Mouse (Mus musculus): ENCODE data around the gene Gusb. TPM values are rescaled to one million over a fixed set of nuclear protein-coding genes. Genes with fewer than 3 reads are reported as not detected.
A peak's percentile ranks its signal among the peaks of the same experiment; 100 is the strongest.
"Not testable (repeated sequence)": the region's sequence is repeated elsewhere in the genome, so short reads cannot be mapped to it uniquely, and the experiment has no call there.

Gusb gene
- total RNA-seq, 2 experiments from 2014 or later: 103 to 119 TPM

- ATAC-seq (replicated peaks; ENCODE audit: poor library complexity, severe bottlenecking): no peak
Observed at GRCm38 (mm10) chr5:129978608-129979007, 24.2 kb downstream of the Gusb start.

- no peak for ATAC-seq (replicated peaks; ENCODE audit: poor library complexity, severe bottlenecking)
Observed at GRCm38 (mm10) chr5:129977768-129978167, 25.1 kb downstream of the Gusb start.

DNA sequence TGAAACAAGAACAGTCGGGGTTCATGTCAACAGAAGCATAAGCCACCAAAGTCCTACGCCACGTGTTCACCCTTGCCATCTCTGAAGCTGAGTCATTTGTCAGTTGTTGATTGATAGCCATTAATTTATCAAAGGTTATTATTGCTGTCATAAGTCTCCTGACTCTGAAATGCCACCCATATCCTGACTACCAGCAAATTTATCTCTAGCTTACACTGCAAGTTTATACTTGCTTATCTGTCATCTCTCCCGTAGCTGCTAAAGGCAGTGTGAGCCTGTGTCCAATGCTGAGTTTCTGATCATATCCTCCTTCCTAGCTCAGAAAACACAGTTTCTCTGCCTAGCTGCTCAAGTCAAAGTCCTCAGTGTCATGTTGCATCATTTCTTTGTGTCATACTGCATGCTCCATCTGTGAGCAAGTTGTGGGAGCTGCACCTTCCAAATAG, 28.0 kb downstream of the Gusb start:
- ATAC-seq (replicated peaks; ENCODE audit: poor library complexity, severe bottlenecking): no peak

- ATAC-seq (replicated peaks; ENCODE audit: poor library complexity, severe bottlenecking): no peak
Observed at GRCm38 (mm10) chr5:129974354-129974753, 28.5 kb downstream of the Gusb start.

GRCm38 (mm10) chr5:129971491-129971890, 31.4 kb downstream of the Gusb start:
- no peak for ATAC-seq (replicated peaks; ENCODE audit: poor library complexity, severe bottlenecking)

DNA sequence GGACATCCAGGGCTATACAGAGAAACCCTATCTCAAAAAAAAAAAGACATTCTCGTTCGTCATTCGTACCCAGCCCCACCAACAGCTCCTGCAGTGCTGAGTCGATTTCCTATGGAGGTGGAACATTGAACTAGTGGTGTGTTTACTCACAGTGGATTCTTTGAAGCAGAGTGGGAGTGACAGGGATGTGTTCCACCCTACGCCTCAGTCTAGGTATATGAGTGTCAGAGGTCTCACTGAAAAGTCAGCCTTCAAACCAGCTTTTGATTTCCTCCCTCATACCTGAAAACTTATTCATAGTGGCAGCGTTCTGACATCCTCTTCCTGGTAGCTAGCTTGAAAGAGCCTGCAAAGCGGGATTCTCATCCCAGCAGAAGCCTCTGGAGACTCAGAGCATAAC, 34.4 kb downstream of the Gusb start:
- no peak for ATAC-seq (replicated peaks; ENCODE audit: poor library complexity, severe bottlenecking)

- ATAC-seq (replicated peaks; ENCODE audit: poor library complexity, severe bottlenecking): no peak
Observed at GRCm38 (mm10) chr5:129966448-129966847, 36.4 kb downstream of the Gusb start.

- ATAC-seq (replicated peaks; ENCODE audit: poor library complexity, severe bottlenecking): peak; percentile 61; the same call in 1 of the 2 replicates
Observed at GRCm38 (mm10) chr5:129963224-129963623, 39.6 kb downstream of the Gusb start.

- peak; percentile 62 for ATAC-seq (replicated peaks; ENCODE audit: poor library complexity, severe bottlenecking)
Observed at GRCm38 (mm10) chr5:129955792-129956191, 47.1 kb downstream of the Gusb start.

GRCm38 (mm10) chr5:129954473-129955254, 48.2 kb downstream of the Gusb start:
- peak; percentile 27; the same call in 1 of the 2 replicates for ATAC-seq (replicated peaks; ENCODE audit: poor library complexity, severe bottlenecking)

GRCm38 (mm10) chr5:129952143-129952542, 50.7 kb downstream of the Gusb start:
- ATAC-seq (replicated peaks; ENCODE audit: poor library complexity, severe bottlenecking): no peak

DNA sequence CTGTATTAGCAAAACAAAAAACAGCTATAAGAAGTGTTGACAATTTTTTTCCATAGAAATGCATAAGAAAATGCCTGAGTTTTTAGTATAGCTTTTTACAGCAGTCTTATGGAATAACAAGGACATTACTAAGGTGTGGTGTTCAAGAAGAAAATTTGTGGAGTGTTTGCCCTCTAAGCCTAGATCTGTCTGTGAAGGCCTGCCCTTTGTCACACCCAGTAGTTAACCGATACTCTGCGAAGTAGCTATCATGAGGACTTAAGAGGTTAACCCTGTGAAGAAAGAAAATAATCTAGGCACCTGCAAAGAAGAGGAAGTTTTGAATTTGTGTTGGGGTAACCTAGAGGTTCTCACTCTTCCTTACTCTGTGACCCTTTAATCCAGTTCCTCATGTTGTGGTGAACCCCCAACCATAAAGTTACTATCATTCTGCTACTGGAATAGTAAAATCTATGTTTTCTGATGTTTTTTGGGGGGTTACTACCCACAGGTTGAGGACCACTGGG, 55.3 kb downstream of the Gusb start:
- peak; percentile 61 for ATAC-seq (replicated peaks; ENCODE audit: poor library complexity, severe bottlenecking)

GRCm38 (mm10) chr5:129943402-129943801, 59.4 kb downstream of the Gusb start:
- no peak for ATAC-seq (replicated peaks; ENCODE audit: poor library complexity, severe bottlenecking)

DNA sequence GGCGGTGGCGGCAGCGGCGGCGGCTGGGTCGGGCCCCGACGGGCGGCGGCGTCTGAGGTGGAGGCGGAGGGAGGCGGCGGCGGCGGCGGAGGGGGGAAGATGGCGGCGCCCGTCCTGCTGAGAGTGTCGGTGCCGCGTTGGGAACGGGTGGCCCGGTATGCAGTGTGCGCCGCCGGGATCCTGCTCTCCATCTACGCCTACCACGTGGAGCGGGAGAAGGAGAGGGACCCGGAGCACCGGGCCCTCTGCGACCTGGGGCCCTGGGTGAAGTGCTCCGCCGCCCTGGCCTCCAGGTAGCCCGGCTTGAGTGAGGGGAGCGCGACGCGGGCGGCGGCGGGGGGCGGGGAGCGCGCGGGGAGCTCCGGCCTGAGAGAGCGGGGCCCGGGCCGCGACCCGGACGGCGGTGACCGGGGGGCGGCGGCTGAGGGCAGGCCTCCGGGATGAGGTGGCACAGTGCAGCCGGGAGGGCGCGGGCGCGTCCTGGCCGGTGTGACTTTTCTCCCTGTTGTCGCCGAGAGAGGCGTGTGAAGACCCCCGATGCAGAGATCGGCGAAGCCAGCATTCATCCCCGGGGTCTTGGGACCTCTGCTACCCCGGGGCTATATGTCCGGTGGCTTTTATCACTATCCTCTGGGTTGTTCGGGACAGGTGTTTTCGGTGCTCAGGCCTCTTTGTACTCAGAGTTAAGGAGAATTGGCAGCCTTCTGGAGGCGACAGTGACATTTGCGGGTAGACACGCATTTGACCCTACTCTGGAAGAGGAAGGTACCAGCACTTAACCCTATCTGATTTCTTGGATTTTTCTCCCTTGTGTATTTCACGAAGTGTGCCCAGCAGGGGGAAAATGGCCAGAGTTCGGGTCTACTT, 60.5 kb downstream of the Gusb start:
- not testable (repeated sequence) for ATAC-seq (replicated peaks; ENCODE audit: poor library complexity, severe bottlenecking)

GRCm38 (mm10) chr5:129941495-129942045, 61.3 kb downstream of the Gusb start, which contains the start of gene Vkorc1l1:
Gene Vkorc1l1, plus strand, starts transcription at chr5:129941970.
- peak; percentile 83 for ATAC-seq (replicated peaks; ENCODE audit: poor library complexity, severe bottlenecking)

- peak; percentile 48 for ATAC-seq (replicated peaks; ENCODE audit: poor library complexity, severe bottlenecking)
Observed at GRCm38 (mm10) chr5:129940736-129941494, 61.9 kb downstream of the Gusb start.

DNA sequence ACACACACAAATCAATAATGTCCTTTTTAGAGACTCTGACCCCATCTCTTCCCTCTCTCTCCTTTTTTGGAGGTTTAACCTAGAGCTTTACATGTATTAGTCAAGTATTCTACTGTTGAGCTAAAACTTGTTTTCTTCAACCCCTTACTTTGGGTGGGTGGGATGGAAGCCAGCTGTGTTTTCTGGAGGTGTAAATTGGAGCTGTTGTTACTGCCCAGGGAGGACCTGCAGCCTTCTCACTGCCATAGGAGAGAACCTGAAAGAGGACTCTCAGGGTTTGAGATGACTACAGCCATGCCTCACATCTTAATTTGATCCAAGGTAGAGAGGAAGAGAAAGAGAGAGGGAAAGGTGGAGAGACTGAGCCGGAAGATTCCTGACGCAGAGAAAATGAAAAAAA, 62.6 kb downstream of the Gusb start:
- no peak for ATAC-seq (replicated peaks; ENCODE audit: poor library complexity, severe bottlenecking)
